Mouse (Mus musculus) gastrocnemius, postnatal 4 days (tissue): ENCODE data around the gene Lect2. TPM values are rescaled to one million over a fixed set of nuclear protein-coding genes. Genes with fewer than 3 reads are reported as not detected.

Experiments
- DNase-seq, 2 experiments: peaks; one replicate each; pipeline ENCODE4 v3.0.0; 2021 to 2022; ENCODE audit warnings: low spot score in 2 of 2, mixed read lengths in 2 of 2
- total RNA-seq, 2 experiments: library from RNA; stranded (reverse); gene quantifications; 2 replicates each; pipeline ENCODE4 v1.2.3; 2021

Lect2 gene
- total RNA-seq, 2 experiments from 2014 or later: 0.44 TPM; not detected in 1

DNA sequence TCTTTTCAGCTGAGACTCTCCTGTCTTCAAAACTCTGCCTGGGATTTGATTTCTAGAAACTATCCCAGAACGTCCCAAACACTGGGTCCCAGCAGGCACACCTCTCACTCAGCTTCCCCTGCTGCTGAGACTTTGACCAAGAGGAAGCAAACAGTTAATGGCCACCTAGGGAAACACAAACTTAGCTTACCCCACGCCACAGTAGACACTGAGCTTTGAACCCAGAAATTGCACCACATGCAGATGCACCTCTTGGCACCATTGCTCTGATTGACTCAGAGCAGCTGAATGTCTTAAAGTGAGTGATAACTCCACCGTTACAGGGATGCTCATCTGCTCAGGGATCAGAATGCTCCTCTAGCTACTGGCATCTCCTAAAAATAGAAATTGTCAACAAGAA, 10.5 kb upstream of the Lect2 start:
- DNase-seq: no peak

DNA sequence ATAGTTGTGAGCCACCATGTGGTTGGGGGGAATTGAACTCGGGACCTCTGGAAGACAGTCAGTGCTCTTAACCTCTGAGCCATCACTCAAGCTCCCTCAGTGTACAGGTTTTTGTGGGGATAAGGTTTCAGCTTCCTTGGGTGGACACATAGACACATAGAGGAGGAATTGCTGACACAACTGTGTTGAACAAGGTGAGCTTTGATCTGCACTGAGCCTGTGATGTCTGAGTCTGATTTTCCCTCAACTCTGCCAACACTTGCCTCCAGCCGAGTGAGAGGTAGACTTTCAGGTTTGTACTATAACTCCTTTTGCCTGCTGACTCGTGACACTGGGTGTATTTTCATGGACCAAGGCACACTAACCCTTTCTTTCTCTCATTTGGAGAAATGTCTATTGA, 8.4 kb upstream of the Lect2 start:
- no peak for DNase-seq

DNA sequence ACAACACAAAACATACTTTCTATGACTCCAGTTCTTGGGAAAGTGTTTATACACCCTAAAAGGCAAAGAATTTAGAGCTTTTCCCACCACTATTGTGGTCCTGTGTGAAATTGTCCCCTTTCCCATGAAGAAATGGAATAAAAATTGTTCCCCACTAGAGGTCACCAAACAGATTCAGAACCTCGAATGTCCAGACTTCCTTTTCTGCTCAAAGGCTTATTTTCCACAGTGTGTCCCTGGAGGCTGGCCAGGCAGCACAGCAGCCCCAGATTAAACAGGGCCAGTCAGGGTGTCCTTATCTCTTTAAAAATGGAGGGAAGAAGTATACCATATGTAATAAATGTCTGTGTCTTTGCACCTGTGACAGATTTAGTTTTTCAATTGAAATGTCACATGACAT, 7.7 kb upstream of the Lect2 start:
- DNase-seq: peak in 1 of 2 experiments; percentile 53

DNA sequence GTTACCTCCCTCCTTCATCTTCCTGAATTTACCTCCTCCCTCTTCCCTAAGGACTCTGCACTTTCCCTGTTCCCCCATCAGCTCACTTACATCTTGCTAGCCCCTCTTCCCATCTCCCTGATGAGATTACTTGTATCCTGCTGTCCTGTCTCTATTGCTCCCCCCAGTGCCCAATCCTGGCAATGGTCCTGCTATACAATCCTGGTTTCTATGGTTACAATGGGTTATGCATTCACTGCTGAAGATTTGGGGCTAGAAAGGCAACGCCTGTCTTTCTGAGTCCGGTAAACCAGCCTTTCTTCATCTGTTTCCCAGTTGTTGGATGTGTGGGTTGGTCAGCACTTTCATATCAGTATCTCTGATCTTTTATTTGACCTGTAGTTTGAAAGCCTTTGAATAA, 6.1 kb upstream of the Lect2 start:
- DNase-seq: no peak

DNA sequence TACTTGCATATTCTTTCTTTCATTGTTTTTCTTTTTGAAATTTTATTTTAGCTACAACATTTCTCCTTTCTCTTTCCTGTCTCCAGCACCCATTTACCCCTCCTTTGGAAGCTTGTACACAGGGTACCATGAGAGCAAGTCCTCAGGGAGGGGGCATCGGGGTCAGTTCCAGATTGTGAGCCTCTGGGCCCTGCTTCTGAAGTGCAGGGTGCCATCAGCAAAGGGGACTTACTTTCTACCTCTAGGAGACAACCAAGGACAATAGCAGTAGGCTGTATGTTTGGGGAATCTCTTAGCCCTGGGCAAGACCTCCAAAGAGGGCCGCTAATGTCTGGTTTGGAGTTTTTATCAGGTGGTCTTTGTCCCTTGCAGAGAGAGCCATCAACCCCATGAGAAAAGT, 5.6 kb upstream of the Lect2 start:
- no peak for DNase-seq

DNA sequence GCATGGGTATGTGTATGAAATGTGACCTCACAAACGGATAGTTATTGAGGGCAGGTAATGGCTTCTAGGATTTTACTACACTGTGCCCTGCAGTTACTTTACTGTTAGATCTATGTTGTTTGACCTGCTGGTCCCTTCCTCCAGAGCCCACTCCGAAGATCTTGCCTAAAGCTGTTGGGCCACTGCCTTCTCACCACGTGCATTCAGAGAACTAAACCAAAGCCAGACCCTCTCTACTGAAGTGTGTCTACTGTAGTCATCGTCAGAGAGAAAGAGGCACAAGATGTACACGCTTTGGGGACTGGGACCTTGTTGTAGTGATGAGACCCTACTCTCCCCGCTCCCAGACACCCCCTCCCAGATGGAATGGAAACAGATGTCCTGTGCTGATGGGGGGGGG, 3.4 kb upstream of the Lect2 start:
- DNase-seq: no peak

DNA sequence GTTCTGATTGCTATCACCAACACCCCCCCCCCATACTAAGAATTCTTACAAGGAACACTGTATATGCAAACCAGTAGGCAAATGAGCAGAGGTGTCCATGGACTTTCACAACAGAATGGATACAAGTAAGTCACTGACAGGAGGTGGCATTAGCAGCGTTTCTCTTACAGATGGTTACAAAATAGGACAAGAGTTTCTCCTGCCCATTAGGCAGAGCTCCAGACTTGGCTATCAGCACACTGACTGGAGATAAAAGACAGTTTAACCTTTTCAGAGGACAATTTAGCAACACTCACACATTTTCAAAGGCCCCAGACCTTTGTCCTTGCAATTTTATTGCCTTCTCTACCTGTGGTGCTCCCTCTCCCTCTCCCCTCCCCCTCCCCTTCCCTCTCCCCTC, 2.3 kb upstream of the Lect2 start:
- DNase-seq: no peak

DNA sequence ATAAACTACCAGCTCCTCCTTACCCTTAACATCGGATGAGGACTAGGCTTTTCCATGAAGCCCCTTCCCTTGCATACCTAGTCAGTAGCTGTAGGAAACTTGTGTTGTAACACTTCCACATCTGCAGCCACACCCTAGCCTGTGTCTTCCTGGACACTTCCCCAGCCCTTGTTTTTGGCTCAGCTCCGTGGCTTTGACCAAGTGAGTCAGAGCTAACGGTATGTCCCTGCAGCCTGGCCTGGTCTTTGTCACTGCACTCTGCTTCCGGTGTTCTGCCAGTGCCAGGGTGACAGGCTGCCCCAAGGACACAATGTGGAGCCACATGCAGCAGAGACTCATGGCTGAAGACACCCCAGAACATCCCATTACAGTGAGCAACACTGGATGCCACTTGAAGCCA, 1.1 kb upstream of the Lect2 start:
- DNase-seq: no peak

DNA sequence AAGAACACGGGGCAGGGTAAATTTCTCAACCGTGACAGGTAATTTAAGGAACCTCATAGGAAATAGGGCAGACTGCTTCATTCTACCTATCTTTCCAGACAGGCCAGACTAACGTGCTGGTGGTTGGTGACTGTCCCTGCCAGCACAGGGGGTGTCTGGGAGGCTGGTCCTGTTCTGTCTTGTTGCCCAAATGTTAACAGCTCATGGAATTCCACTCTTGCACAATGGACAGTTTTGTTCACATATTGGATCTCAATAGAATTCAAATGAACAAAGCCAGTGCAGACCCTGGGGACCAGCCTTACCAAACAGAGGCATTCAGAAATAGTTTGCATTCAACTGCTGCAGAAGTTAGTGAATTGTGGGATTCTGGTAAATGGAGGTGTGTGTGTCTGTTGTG, 3.3 kb downstream of the Lect2 start:
- no peak for DNase-seq

DNA sequence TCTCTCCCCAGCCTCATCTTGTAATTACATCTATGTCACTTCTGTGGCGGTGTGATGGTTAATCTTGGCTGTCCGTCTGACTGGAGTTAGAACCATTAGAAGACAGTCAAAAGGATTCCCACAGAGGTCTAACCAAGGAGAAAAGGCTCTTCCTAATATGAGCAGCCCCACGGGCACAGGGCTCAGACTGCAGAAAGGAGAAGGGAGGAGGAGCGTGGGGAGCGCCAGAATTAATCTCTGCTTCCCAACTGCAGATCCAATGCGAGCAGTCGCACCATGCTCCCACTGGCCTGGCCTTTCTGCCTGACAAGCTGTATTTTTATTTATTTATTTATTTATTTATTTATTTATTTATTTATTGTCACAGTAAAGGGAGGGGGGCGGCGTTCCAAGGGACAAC, 4.5 kb downstream of the Lect2 start:
- no peak for DNase-seq

DNA sequence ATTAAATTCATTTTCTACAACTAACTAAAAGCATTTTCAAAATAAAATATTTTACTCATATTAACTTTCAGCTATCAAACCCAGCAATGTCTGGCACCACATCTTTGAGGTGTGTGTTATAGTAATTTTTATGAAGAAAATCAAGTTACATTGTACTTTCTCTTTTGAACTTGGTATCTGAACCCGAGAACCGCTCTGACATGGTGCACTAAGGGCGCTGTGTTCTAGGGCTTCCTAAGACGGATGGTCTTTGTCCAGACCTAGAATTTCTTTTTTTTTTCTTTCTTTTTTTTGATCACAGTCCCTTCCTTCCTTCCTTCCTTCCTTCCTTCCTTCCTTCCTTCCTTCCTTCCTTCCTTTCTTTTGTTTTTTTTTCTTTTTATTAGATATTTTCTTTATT, 8.5 kb downstream of the Lect2 start:
- DNase-seq: peak in 1 of 2 experiments; percentile 28

DNA sequence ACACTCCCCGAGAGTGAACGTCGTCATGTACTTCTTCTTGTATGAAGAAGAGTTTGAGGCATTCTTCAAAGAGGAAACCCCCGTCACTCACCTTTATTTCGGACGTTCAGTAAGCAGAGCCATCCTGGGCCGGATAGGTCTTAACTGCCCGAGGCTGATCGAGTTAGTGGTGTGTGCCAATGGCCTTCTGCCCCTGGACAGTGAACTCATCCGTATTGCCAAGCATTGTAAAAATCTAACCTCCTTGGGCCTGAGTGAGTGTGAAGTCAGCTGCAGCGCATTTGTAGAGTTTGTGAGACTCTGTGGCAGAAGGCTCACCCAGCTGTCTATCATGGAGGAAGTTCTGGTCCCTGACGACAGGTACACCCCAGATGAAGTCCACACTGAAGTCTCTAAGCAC, 11.3 kb downstream of the Lect2 start:
- no peak for DNase-seq

DNA sequence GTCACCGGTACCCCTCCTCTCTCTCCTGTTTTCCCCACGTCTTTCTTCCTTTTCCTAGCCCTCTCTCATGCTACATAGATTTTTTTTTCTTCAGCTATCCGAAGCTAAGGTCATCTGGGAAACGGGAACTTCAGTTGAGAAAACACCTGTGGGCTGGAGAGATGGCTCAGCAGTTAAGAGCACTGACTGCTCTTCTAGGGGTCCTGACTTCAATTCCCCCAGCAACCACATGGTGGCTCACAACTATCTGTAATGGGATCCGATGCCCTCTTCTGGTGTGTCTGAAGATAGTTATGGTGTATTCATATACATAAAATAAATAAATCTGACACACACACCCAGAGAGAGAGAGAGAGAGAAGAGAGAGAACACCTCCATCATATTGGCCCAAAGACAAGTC, 12.7 kb downstream of the Lect2 start:
- DNase-seq: no peak

DNA sequence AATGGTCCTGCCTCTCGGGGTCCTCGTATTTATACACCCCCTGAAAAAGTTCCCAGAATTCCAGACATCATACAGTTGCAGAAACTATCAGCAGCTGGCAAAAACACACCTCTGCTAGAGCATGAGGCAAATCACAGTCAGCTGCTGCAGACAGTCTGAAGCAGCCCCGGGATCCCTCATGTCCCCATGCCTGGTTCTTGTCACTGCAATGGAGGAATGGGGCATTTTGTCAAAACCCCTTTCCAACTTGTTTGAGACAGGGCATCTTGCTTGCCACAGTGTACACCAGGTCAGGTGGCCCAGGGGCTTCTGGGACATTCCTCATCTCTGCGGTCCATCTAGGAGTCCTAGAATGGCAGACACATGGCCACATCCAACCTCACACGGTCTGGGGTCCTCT, 13.4 kb downstream of the Lect2 start:
- no peak for DNase-seq

DNA sequence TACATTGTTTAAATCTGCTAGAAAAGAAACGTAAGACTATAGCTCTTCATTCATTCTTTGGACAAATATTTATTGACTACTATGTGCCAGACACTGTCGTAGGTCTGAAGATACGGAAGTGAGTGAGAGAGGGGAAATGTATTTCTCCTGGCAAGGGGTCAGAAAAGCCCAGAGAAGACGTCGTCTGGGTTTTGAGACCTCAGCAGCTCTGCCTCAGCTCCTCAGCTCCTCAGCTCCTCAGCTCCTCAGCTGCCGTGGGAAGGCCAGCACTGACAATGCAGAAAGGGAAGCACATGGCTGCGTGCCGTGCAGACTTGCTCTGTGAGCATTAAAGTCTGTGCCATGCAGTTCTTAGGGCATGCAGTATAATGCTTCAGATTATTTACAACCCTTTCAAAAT, 18.6 kb downstream of the Lect2 start:
- no peak for DNase-seq

DNA sequence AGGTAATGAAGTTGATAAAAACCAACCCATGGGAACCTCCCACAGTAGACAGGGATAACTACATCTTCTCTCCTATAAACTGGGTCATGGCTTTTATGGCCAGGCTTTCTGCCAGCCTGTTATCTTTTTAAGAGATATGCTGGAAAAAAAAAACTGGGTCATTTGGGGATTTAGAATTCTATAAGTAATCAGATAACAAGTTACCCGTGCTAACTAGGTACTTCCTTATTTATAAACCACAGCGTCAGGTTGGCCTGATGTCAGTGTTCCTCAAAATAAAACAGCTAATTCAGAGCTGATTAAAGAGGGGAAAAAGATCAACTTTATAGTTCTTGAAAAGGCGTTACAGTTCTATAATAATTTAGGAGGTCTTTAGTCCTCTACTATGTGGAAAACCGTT, 19.3 kb downstream of the Lect2 start:
- DNase-seq: no peak

DNA sequence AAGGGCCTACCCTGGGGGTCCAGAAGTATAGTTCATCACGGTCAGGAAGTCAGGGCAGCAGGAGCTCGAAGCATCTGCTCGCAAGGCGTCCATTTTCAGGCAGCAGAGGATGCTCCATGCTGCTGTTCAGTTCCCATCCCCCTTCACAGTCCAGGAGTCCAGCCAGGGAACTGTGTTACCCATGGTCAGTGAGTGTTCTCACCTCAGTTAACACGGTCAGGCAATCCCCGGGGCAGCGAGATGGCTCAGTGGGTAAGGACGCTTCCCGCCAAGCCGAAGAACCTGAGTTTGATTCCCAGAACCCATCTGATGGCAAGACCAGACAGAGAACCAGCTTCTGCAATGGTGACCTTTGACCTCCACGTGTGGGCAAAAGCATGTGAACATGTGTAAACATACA, 20.0 kb downstream of the Lect2 start:
- DNase-seq: no peak

DNA sequence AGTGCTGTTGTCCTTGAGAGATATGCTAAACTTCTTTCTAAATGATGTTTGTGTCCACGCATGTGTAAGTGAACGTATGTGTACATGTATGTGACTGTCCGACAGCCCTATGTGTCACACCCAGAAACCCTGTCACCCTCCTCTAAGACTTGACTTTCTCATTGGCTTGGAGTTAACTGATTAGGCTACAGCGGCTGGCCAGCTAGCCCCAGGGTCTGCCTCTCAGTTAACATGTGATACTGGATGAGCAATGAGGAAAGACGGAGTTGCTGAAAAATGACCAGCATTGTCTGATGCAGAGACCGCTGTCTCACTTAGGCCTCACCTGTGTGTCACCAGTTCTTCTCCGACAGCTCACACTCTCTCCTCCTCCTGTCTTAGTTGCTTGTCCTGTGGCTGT, 20.5 kb downstream of the Lect2 start:
- DNase-seq: no peak

DNA sequence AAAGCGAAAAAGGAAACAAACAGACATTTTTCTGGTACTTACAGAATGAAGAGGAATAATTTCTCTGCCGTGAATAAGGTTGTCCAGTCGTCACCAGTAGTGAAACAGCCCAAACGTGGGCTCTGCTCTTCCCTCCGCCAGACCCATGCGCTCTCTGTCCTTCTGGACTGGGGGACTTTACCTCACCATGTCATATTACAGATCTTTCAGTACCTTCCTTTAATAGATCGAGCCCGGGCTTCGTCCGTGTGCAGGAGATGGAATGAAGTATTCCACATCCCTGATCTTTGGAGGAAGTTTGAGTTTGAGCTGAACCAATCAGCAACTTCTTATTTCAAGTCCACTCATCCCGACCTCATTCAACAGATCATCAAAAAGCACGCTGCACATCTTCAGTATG, 21.4 kb downstream of the Lect2 start:
- DNase-seq: no peak

DNA sequence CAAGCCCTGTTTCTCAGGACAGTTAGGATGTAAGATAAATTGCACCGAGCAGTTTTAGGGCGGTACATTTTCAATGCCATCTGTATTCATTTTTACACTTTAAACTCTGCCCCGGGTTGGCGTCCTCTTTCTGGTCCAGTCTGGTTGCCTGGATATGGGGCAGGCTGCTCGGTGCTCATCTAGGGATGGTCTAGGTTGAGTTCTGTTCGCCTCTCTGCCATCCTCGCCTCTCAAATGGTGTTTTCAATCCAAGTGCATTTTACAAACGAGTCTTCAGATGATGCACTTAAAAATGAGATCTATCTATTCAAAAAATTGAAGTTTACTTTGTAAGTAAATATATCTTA, 25.5 kb downstream of the Lect2 start:
- no peak for DNase-seq

DNA sequence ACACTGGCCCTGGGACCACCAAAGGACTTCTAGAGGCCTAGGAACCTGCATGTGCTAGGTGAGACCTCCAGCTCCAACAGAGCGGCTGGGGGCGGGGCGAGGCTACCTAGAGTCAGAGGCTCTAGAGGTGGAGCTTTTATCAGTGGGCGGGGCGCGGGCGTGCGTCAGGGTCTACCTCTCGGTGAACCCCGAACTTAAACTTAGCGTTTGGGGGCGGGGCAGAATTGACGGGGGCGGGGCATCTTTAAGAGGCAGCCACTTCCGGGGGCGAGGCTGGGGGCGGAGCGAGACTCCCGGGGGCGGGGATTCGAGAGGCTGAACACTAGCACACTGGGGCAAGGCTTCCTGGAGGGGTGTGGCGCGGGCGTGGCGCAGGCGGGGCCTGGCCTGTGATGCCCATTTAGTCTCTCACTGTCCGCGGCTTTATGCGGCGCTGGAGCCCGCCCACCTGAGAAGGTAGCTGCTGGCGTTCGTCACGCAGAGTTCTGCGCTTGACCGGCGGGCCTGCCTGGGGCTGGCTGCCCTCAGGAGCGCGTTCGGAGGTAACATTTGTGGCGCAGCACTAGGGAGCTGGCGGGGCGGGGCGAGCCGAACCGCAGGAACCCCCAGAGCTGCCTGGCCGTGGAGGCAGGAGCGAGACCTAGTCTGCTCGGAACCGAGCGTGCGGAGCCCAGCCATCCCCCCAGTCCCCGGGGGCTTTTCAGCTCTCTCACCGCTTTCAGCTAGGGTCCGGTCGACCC, 26.1 kb downstream of the Lect2 start, which contains the start of gene Fbxl21:
Gene Fbxl21 (plus strand): TSS at position 392 of the 740 bp plus-strand sequence.
- DNase-seq: peak; percentile 71 to 87

DNA sequence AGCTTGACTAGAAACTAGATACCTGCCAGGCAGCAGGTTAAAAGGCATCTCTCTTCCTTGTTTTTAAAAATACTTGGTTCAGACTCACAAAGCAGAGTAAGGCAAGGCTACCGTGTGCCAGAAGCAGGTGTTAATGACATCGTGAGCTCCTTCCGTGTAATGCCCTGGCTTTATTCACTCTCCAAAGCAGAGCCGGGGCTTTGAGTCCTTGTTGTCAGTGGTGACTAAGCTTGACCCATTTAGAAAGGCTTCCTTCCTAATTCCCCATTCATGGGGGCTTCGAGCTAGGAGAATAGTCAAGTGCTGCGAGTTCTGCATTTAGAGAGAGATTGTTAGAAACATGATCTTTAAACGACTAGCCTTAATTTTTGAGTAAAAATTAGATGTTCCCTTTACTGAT, 31.5 kb downstream of the Lect2 start:
- DNase-seq: no peak

DNA sequence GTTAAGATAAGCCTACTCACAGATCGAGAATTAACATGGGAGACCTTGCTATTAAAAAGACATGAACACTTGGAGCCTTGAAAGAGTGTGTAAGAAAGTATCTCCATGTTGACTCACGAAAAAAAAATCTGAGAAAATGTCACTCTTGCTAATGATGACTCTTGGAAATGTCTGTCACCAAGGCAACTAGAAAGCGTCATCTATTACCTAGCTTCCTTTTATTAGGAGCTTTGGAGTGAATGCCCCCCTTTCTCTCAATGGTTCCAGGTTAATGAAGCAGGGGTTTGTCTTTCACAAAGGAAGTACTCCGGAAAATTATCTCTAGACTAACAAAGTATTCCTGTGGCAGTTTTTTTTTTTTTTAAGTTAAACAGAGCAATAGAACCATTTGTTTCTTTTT, 32.0 kb downstream of the Lect2 start:
- no peak for DNase-seq

DNA sequence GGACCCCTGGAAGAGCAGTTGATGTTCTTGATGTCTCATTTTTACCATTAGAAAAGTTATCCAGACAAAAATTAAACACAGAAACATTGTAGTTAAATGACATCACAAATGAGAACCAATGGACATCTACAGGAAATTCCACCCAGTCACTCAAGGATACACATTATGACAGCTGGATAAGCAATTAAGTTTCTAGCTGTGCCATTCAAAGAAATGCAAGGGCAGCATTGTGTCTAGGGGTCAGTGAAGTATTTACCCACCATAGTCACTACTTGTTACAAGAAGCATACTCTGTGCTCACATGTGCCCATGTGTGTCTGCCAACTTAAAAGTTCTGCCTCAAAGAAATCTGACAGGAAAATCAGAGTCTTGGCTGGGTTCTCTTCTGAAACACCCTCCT, 34.7 kb downstream of the Lect2 start:
- DNase-seq: no peak
